Mouse (Mus musculus) effector memory CD4-positive, alpha-beta T cell, adult 7 months (primary cell): ENCODE measurements around the gene Bmpr1a. TPM values are rescaled to one million over a fixed set of nuclear protein-coding genes. Genes with fewer than 3 reads are reported as not detected.

ENCODE experiments used
- polyA plus RNA-seq: library from polyadenylated mRNA; unstranded; fragments of 100-300 nt; shearing (Covaris generic); gene quantifications from one replicate; pipeline ENCODE4 v1.2.1, GENCODE M21; 2017

Bmpr1a gene
- polyA plus RNA-seq: 3.0 TPM

GRCm38 (mm10) chr14:34503325-34503647 is at the start of gene Bmpr1a:
Bmpr1a (minus strand) TSS chr14:34503341.

GRCm38 (mm10) chr14:34522701-34523100 is 19.6 kb upstream of the Bmpr1a start, which contains the start of gene 9230112D13Rik:
9230112D13Rik (minus strand) TSS chr14:34522801.

GRCm38 (mm10) chr14:34375415-34375904 is 127.7 kb downstream of the Bmpr1a start, which contains the start of gene Mmrn2:
Mmrn2 (plus strand) TSS chr14:34375465.

GRCm38 (mm10) chr14:34374577-34374976 is 128.6 kb downstream of the Bmpr1a start, which contains the start of gene Sncg:
Sncg (minus strand) TSS chr14:34374789.

Other genes with a start within 250 kb of the Bmpr1a start
- gene Shld2, start 192.8 kb downstream of the Bmpr1a start, polyA plus RNA-seq: 22.7 TPM
- 119 TPM for gene Glud1, start 192.6 kb downstream of the Bmpr1a start, polyA plus RNA-seq
- gene Fam25c, start 147.9 kb downstream of the Bmpr1a start, polyA plus RNA-seq: not detected
- gene Sncg, start 128.6 kb downstream of the Bmpr1a start, polyA plus RNA-seq: not detected
- gene Mmrn2, start 127.9 kb downstream of the Bmpr1a start, polyA plus RNA-seq: not detected
- not detected for gene 9230112D13Rik, start 19.5 kb upstream of the Bmpr1a start, polyA plus RNA-seq
- gene Ldb3, start 85.3 kb upstream of the Bmpr1a start, polyA plus RNA-seq: not detected
- gene Opn4, start 96.8 kb upstream of the Bmpr1a start, polyA plus RNA-seq: 0.49 TPM
- 112 TPM for gene Wapl, start 170.6 kb upstream of the Bmpr1a start, polyA plus RNA-seq